Mouse (Mus musculus) kidney, postnatal 10 days (tissue): ENCODE results near the gene Gm10665.
"Not testable (repeated sequence)": the region's sequence is repeated elsewhere in the genome, so short reads cannot be mapped to it uniquely, and the experiment has no call there.

Experiments
- DNase-seq: peaks from one replicate; pipeline ENCODE4 v3.0.0; 2021; ENCODE audit warnings: mixed read lengths

The Gm10665 gene

DNA sequence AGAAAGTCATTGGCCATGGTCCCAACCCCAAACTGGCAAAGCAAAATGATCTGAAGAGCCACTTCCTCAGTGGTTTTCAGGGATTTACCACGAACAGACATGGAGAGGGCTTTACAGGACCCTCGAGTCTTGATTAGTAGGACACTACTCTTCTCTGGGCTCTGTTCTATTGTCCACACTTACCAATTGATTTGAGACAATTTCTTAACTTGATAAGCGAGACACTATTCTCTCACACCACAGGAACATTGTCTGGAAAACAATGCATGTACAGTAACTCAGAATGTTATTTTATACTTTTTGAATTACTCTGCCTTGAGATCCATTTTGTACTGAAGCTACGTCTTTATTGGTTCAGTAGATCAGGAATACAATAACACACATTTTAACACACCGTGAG, at the start of gene Gm10665:
Gm10665 (minus strand) TSS at position 101 of the 400 bp plus-strand sequence.
- not testable (repeated sequence) for DNase-seq

DNA sequence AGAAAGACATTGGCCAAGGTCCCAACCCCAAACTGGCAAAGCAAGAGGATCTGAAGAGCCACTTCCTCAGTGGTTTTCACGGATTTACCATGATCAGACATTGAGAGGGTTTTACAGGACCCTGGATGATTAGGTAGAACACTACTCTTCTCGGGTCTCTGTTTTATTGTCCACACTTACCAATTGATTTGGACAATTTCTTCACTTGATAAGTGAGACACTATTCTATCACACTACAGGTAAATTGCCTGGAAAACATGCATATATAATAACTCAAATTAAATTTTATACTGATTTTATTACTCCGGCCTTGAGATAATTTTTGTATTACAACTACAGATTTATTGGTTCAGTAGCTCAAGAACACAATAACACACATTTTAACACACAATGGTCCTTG, 35.7 kb upstream of the Gm10665 start, which contains the start of gene Vmn1r151:
Vmn1r151 (minus strand) TSS at position 101 of the 400 bp plus-strand sequence.
- DNase-seq = not testable (repeated sequence)

DNA sequence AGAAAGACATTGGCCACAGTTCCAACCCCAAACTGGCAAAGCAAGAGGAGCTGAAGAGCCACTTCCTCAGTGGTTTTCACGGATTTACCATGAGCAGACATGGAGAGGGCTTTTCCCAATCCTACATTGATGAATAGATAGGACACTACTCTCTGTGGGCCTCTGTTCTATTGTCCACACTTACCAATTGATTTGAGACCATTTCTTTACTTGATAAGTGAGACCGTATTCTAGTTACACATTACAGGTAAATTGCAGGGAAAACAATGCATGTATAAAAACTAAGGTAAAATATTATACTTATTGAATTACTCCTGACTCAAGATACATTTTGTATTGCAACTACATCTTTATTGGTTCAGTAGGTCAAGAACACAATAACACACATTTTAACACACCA, 25.7 kb downstream of the Gm10665 start, which contains the start of gene Vmn1r149:
Vmn1r149 (minus strand) TSS at position 101 of the 400 bp plus-strand sequence.
- not testable (repeated sequence) for DNase-seq

DNA sequence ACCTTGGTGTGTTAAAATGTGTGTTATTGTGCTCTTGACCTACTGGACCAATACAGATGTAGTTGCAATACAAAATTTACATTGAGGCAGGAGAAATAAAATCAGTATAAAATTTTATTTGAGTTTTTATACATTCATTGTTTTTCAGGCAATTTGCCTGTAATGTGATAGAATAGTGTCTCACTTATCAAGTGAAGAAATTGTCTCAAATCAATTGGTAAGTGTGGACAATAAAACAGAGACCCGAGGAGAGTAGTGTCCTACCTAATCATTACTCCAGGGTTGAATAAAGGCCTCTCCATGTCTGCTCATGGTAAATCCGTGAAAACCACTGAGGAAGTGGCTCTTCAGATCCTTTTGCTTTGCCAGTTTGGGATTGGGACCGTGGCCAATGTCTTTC, 50.6 kb downstream of the Gm10665 start, which contains the start of gene Vmn1r148:
Vmn1r148 (plus strand) TSS at position 301 of the 400 bp plus-strand sequence.
- DNase-seq = not testable (repeated sequence)
